Mouse (Mus musculus) embryo, embryonic 11 days (tissue): ENCODE results near the gene Mapkbp1.

Experiments used
- DNase-seq: peaks from one replicate; pipeline ENCODE4 v3.0.0-alpha.2; 2015

The Mapkbp1 gene

DNA sequence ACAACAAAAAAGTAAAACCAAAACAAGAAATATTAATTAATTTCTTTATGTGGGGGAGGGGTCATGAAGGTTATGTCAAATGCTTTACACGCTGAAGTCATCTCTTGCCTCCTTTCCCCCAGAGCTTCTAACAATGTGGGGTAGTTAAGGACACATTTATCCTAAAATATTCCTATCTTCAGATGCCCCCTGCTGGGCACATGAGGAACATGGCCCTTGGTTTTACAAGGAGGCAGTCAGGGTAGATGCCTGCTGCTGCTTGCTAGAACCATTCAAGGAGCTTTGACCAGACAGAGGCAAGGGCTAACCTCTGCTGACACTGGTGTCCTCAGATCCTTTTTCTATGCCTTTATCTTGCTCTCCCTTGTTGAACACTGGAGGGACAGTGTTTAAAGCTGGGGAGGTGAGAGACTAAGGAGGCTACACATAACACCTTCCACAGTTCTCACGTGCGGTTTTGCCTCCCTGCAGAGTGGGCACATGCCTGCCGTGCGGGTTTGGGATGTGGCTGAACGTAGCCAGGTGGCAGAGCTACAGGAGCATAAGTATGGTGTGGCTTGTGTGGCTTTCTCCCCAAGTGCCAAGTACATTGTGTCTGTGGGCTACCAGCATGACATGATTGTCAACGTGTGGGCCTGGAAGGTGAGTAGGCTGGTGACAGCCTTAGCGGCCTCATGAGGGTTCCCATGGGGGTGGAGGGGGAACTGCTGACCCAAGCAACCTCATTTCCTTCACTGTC, 39.1 kb downstream of the Mapkbp1 start:
- DNase-seq = peak; percentile 78

DNA sequence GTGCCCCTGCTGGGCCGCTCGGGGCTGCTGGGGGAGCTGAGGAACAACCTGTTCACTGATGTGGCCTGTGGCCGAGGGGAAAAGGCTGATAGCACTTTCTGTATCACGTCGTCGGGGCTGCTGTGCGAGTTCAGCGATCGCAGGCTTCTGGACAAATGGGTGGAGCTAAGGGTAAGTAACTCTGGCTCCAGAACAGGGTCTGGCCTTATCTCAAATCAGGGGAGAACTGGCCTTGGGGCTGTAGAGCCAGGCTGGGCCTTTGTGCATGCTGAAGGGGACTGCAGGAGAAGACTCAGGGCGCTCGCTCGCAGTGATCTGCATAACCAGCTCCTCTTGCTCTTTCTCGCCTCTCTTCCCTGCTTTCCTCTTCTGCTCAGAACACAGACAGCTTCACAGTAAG, 40.4 kb downstream of the Mapkbp1 start:
- DNase-seq = no peak

GRCm38 (mm10) chr2:120013831-120014486, 41.5 kb downstream of the Mapkbp1 start:
- no peak for DNase-seq

DNA sequence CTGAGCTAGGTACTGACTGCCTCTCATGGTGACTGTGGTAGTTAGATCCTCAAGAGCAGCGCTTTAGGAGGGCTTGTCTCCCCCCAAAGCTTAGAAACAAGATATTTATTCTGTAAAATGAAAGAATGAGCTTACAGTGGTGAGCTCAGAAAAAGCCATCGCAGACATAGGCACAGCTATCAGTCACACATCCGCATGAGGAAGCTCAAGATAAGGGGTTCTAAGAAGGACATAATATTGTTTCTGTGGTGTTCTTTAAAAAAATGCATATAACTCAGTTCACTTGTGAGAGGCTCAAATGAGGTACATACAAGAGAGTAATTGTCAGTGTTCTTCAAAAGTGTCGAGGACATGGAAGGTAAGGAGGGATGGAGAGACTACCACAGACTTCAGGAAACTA, 43.4 kb downstream of the Mapkbp1 start:
- DNase-seq = no peak

GRCm38 (mm10) chr2:120017599-120017998, 45.1 kb downstream of the Mapkbp1 start:
- DNase-seq = no peak

DNA sequence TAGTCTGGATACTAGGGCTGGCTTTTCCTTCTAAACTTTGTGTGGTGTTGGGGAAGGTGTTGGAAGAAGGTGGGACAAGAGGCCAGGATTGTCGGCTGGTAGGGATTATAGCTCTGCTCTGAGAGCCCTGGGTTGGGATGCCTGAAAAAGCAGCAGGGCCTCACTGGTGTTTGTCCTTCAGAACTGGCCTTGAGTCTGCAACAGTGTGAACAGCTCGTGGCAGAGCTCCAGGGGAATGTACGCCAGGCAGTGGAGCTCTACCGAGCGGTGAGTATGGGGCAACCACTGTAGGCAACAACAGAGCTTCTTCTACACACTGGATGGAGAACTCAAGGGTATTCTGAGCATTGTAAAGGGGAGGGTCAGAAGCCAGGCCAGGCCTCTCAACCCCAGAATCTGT, 51.8 kb downstream of the Mapkbp1 start:
- DNase-seq = no peak

DNA sequence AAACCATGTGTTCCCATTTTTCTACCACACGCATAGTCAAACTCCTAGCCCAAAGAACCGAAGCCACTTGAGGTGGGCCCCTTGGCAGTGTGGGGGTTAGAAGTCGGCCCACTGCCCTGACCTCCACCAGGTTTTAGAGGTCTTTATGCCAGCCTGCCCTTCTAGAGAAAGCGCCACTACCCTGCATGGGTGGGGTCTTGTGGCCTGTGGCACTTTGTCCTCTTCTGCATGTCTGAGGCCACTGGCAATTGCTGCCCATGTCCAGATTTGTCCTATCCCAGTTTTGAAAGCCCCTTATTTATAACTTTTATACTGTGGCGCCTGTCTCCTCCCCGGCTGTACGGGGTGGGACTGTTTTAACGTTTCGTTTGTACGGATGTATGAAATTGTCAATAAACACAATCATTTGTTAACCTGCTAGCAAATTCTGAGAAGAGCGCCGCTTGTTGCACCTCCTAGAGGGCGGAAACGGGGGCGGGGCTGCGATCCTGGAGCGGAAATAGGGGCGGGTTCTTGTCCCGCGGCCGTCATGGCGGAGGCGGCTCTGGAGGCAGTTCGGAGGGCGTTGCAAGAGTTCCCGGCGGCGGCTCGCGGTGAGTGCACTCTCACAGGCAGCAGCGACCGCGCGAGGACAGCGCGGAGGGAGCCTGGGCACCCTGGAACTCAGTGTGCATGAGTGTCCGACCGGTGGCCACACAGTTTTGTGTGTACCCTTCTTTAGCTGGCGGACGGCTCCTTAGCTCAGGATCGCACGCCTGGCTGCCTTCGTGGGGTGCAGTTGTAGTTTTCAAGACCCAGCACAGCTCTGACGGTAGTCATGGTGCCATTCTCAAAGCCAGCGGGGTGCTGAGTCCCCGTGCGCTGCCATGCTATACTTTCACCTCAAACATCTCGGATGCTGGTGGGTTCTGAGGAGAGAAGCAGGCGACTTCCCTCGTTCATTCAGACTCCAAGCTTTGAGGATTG, 54.8 kb downstream of the Mapkbp1 start, which contains the start of the genes Jmjd7 and Gm28042:
Gene Jmjd7 (plus strand): TSS at position 500 of the 966 bp plus-strand sequence.
Gene Gm28042 (plus strand): TSS at position 510 of the 966 bp plus-strand sequence.
- DNase-seq = peak; percentile 95

DNA sequence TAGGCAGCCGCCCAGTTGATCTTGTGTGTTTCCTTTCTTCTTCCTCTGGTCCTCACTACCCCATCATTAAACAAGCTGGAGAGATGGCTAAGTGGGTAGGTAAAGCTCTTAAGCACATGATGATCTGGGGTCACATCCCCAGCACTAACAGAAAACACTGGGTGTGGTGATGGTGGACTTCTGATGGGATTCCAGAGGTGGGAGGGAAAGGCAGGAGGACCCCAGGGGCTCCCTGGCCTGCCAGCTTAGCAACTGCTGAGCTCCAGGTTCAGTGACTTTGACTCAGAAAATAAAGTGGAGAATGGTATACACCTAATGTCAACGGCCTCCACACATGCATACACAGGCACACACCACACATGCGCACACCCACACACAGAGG, 55.4 kb downstream of the Mapkbp1 start:
- DNase-seq = peak; percentile 41

GRCm38 (mm10) chr2:120030380-120030779, 57.9 kb downstream of the Mapkbp1 start:
- DNase-seq = no peak

GRCm38 (mm10) chr2:120032726-120033467, 60.4 kb downstream of the Mapkbp1 start, which contains the start of gene Pla2g4b:
TSS of gene Pla2g4b (plus strand) at chr2:120033417.
- no peak for DNase-seq

DNA sequence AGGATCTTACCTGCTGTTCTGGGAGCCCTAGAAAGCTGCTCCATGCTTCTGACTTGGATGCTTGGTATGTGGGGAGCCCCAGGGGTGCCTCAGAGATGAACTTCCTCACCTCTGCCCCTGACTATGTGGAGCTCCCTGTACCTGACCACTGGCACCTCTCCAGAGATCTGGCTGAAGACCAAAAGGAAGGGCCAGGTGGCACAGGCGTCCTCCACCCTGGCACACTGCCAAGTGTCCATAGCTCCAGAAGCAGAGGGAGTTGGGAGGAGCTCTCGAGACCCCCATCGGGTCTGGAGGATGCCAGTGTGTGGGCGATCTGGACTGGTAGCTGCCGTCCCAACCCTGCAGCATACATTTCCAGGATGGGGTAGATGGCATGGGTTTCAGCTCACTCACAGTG, 61.2 kb downstream of the Mapkbp1 start:
- no peak for DNase-seq

- DNase-seq = no peak
Measured at GRCm38 (mm10) chr2:120037744-120038143, 65.2 kb downstream of the Mapkbp1 start.

DNA sequence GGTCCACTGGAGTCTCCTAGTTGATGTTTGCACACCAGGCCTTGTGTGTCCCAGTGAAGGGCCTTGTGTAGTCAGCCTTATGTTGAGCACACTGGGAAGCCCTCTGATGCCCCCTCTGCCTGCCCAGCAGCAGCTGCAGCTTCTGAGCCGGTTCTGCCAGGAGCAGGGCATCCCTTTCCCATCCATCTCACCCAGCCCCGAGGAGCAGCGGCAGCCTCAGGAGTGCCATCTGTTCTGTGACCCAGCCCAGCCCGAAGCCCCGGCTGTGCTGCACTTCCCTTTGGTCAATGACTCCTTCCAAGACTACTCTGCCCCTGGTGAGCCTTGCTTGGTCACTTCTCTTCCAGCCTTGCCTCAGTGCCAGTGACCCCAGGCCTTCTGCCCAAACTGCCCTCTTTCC, 68.5 kb downstream of the Mapkbp1 start:
- no peak for DNase-seq

DNA sequence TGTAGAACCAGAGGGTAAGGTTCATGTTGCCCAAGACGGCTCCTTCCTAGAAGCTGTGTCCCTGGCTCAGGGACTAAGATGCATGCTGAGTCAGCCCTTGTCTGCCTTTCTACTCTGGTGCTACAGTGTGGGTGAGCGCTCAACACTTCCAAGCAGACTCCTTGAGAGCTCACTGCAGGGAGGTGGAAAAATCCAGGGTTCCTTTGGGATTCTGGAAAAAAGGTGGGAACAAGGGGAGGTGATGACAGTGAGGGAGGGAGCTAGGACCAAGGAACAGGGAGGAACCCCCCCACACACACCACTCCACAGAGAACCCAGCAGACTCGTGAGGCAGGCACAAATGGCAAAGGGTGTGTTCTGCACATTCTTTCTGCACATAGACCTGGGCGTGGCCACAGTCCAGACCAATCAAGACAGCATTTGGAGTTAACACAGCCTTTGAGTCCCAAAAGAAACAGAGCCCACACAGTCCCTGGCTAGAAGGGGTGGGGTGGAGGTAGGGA, 71.7 kb downstream of the Mapkbp1 start:
- DNase-seq = peak; percentile 20

DNA sequence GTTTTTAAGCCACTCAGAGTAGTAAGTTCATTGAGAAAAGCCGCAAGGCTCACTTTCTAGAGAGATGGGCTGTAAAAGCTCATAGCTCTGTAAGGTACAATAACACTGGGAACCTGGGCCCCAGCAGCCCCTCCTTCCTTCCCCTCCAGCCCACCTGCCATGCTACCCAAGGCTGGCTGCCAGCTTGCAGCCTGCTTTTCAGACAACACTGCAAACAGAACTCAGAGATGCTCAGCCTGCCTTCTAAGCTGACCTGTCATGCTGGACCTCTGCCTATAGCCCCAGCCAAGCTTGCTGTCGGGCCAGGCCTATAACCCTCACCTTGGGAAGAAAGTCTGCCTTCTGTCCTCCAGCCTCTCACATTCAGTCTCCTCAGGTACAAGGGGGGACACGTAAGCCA, 72.2 kb downstream of the Mapkbp1 start:
- DNase-seq = no peak

GRCm38 (mm10) chr2:120046486-120047310, 74.2 kb downstream of the Mapkbp1 start:
- DNase-seq = no peak

GRCm38 (mm10) chr2:120048173-120048572, 75.7 kb downstream of the Mapkbp1 start:
- no peak for DNase-seq

DNA sequence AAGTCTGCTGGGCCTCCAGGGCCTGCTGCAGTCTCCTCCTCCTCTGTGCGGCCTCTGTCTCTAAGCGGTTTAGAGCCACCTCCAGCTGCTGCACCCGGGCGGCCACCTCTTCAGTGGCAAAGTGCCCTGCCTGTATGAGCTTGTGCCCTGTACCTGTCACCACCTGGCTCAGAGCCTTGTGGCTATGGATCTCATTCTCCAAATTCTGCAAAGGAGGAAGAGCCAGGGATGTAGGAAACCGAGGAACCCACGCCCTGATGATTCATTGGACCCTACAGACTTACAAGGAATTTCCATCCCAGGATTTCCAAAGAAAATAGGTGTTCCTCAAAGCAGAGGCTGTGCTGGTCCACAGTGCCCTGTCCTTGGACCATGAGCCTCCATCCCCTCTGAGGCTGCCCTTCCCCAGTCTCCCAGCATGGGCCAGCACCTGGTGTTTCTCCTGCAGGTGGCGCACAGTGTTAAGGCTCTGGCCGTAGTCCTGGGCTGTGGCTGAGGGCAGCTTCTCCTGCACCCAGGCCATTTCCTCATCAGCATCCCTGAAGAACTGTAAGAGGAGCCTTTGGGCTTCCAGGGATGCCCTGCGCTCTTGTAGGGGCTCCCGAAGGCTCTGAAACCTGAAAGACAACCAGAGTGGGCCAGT, 77.3 kb downstream of the Mapkbp1 start:
- DNase-seq = peak; percentile 64

GRCm38 (mm10) chr2:120051405-120051804, 78.9 kb downstream of the Mapkbp1 start:
- no peak for DNase-seq

DNA sequence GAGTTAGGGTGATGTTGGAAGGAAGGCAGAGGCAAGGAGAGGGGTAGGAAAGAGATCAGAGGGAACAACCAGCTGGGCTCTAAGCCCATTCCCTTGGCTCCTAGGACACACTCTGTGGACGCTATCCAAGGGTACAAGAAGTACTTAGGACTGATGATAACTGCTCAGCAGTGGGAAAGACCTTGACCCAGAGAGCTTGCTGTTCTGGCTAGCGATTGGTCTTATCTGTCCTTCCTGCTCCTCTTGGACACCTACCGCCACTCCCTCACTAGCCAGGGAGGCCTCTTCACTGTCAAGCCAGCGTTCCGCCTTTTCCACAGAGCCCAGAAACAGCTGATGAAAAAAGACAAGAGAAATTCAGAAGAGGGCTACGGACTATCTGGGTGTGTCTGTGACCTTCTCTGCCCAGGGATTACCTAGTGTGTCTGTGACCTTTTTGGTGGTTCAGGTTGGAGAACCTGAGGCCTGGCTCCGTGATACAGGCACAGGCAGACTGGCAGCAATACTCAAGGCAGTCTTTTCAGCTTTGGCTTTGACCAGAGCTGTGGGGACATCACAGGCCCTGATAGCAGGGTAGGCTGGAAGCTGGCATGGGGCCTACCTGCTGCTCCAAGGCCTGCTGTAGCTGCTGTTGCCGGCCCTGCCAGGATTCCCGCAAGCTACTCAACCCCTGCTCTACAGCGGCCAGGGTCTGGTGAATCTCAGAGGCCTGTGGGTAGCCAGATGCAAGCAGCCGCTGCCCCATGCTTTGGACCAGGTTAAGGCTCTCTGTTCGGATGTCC, 82.5 kb downstream of the Mapkbp1 start:
- DNase-seq = no peak
